Mouse (Mus musculus): Measurements from ENCODE around the gene Xndc1. TPM values are rescaled to one million over a fixed set of nuclear protein-coding genes. Genes with fewer than 3 reads are reported as not detected.
A peak's percentile ranks its signal among the peaks of the same experiment; 100 is the strongest.
"Not testable (repeated sequence)": the region's sequence is repeated elsewhere in the genome, so short reads cannot be mapped to it uniquely, and the experiment has no call there.

Xndc1 gene
- total and polyA plus RNA-seq, 2 experiments from 2014 or later, result 7.7 to 13.1 TPM

- peaks cover 15% of the 10 kb centered on the region; the same call in 1 of the 2 replicates for H3K4me1 ChIP-seq (ENCODE audit: control insufficient read depth, insufficient read depth)
- WGBS, result 50% methylated on average over 3 of the region's 3 CpGs
- TF ChIP-seq CTCF (IDR thresholded peaks at IDR 0.05; ENCODE audit: low read depth) (no peak), EP300 (IDR thresholded peaks at IDR 0.05; ENCODE audit: low read depth) (no peak)
- H3K9me3 ChIP-seq (replicated peaks; ENCODE audit: control insufficient read depth, low read length), result no peaks in the 10 kb centered on the region
- ATAC-seq (ENCODE audit: insufficient read depth, low read depth), result no peak
- H3K4me2 ChIP-seq (ENCODE audit: low read depth, low read length), result no peak overlapping the region
- no peak overlapping the region for H3K27ac ChIP-seq (ENCODE audit: low read depth)
- no peak overlapping the region for H3K4me3 ChIP-seq (ENCODE audit: low read depth, low read length)
- DNase-seq (ENCODE audit: low spot score), result no peak
- no peaks in the 10 kb centered on the region for H3K27me3 ChIP-seq (ENCODE audit: control insufficient read depth, insufficient read depth, low read length)
- H3K36me3 ChIP-seq (replicated peaks; ENCODE audit: control insufficient read depth, insufficient read depth, low read length), result peaks cover 48% of the 10 kb centered on the region
- H3K9ac ChIP-seq (replicated peaks; ENCODE audit: low read depth, low read length), result no peak overlapping the region
These were observed 45.9 kb upstream of the Xndc1 start for GRCm38 (mm10) chr7:102019362-102019761.

- DNase-seq (ENCODE audit: low spot score), result not testable (repeated sequence)
These were observed 44.4 kb upstream of the Xndc1 start for GRCm38 (mm10) chr7:102020934-102021333.

DNA sequence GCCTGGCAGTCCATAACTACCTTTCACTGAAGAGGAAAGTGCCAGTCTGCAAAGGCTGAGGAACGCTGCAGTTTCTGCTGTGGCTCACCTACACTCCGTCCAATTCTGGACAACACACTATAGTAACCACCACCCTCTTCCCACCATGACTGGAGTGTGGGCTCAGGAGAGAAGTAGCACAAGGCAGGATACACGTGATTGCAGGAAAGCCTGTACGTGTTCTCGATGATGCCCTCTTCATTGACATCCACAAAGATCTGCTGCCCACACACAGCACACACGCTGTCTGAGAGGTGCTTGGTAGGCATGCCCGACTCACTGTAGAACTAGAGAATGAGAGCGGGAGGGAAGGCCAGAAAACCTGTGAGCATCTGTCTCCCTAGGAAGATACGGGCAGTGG lies 41.5 kb upstream of the Xndc1 start:
- no peak overlapping the region for H3K27ac ChIP-seq (ENCODE audit: low read depth)
- no peak for ATAC-seq (ENCODE audit: insufficient read depth, low read depth)
- H3K27me3 ChIP-seq (ENCODE audit: control insufficient read depth, insufficient read depth, low read length), result no peaks in the 10 kb centered on the region
- no peaks in the 10 kb centered on the region for H3K9me3 ChIP-seq (replicated peaks; ENCODE audit: control insufficient read depth, low read length)
- DNase-seq (ENCODE audit: low spot score), result no peak
- no peaks in the 10 kb centered on the region for H3K4me1 ChIP-seq (ENCODE audit: control insufficient read depth, insufficient read depth)
- no peak overlapping the region for H3K4me3 ChIP-seq (ENCODE audit: low read depth, low read length)
- TF ChIP-seq CTCF (IDR thresholded peaks at IDR 0.05; ENCODE audit: low read depth) (no peak), EP300 (IDR thresholded peaks at IDR 0.05; ENCODE audit: low read depth) (no peak)
- peaks cover 40% of the 10 kb centered on the region for H3K36me3 ChIP-seq (replicated peaks; ENCODE audit: control insufficient read depth, insufficient read depth, low read length)
- no peak overlapping the region for H3K4me2 ChIP-seq (ENCODE audit: low read depth, low read length)
- 93% methylated on average over 9 of the region's 9 CpGs for WGBS
- no peak overlapping the region for H3K9ac ChIP-seq (replicated peaks; ENCODE audit: low read depth, low read length)

More at GRCm38 (mm10) chr7:102020934-102021333, 44.4 kb upstream of the Xndc1 start:
- 96% methylated on average over 2 of the region's 2 CpGs for WGBS
- H3K9ac ChIP-seq (replicated peaks; ENCODE audit: low read depth, low read length); ATAC-seq (ENCODE audit: insufficient read depth, low read depth); H3K4me3 ChIP-seq (ENCODE audit: low read depth, low read length); H3K4me2 ChIP-seq (ENCODE audit: low read depth, low read length); H3K9me3 ChIP-seq (replicated peaks; ENCODE audit: control insufficient read depth, low read length); H3K27ac ChIP-seq (ENCODE audit: low read depth); H3K27me3 ChIP-seq (ENCODE audit: control insufficient read depth, insufficient read depth, low read length): not testable (repeated sequence)
- Histone ChIP-seq H3K4me1 (ENCODE audit: control insufficient read depth, insufficient read depth) (peaks cover 15% of the 10 kb centered on the region; the same call in 1 of the 2 replicates), H3K36me3 (replicated peaks; ENCODE audit: control insufficient read depth, insufficient read depth, low read length) (peaks cover 36% of the 10 kb centered on the region)

GRCm38 (mm10) chr7:102025187-102026119 lies 39.9 kb upstream of the Xndc1 start:
- 78% methylated on average over 2 of the region's 2 CpGs for WGBS
- ATAC-seq (ENCODE audit: insufficient read depth, low read depth) (no peak), DNase-seq (ENCODE audit: low spot score) (no peak)
- Histone ChIP-seq H3K4me1 (ENCODE audit: control insufficient read depth, insufficient read depth) (no peaks in the 10 kb centered on the region), H3K4me2 (ENCODE audit: low read depth, low read length) (no peak overlapping the region), H3K4me3 (ENCODE audit: low read depth, low read length) (no peak overlapping the region), H3K27ac (ENCODE audit: low read depth) (no peak overlapping the region), H3K36me3 (replicated peaks; ENCODE audit: control insufficient read depth, insufficient read depth, low read length) (peaks cover 51% of the 10 kb centered on the region), H3K9me3 (replicated peaks; ENCODE audit: control insufficient read depth, low read length) (no peaks in the 10 kb centered on the region), H3K27me3 (ENCODE audit: control insufficient read depth, insufficient read depth, low read length) (no peaks in the 10 kb centered on the region), H3K9ac (replicated peaks; ENCODE audit: low read depth, low read length) (no peak overlapping the region)
- TF ChIP-seq CTCF (IDR thresholded peaks at IDR 0.05; ENCODE audit: low read depth), result no peak

- 94% methylated on average over 1 of the region's 1 CpGs for WGBS
- H3K9ac ChIP-seq (replicated peaks; ENCODE audit: low read depth, low read length), result no peak overlapping the region
- DNase-seq (ENCODE audit: low spot score) (no peak), ATAC-seq (ENCODE audit: insufficient read depth, low read depth) (no peak)
- no peak overlapping the region for H3K27ac ChIP-seq (ENCODE audit: low read depth)
- no peaks in the 10 kb centered on the region for H3K4me1 ChIP-seq (ENCODE audit: control insufficient read depth, insufficient read depth)
- TF ChIP-seq EP300 (IDR thresholded peaks at IDR 0.05; ENCODE audit: low read depth) (no peak), CTCF (IDR thresholded peaks at IDR 0.05; ENCODE audit: low read depth) (peak; percentile 30)
- no peaks in the 10 kb centered on the region for H3K9me3 ChIP-seq (replicated peaks; ENCODE audit: control insufficient read depth, low read length)
- peaks cover 84% of the 10 kb centered on the region for H3K36me3 ChIP-seq (replicated peaks; ENCODE audit: control insufficient read depth, insufficient read depth, low read length)
- H3K4me3 ChIP-seq (ENCODE audit: low read depth, low read length), result no peak overlapping the region
- H3K4me2 ChIP-seq (ENCODE audit: low read depth, low read length), result no peak overlapping the region
- no peaks in the 10 kb centered on the region for H3K27me3 ChIP-seq (ENCODE audit: control insufficient read depth, insufficient read depth, low read length)
These were observed 30.4 kb upstream of the Xndc1 start for GRCm38 (mm10) chr7:102034904-102035303.
